Mouse (Mus musculus) c-Kit-positive CD71-negative TER-119-negative erythroid progenitor cells, embryonic 14.5 days (primary cell): ENCODE results near the gene Ube2d3.
"Not testable (repeated sequence)": the region's sequence is repeated elsewhere in the genome, so short reads cannot be mapped to it uniquely, and the experiment has no call there.

Experiments used
- DNase-seq: peaks from one replicate; pipeline ENCODE4 v3.0.0-alpha.2; 2013; ENCODE audit warnings: low read depth

Ube2d3 gene

GRCm38 (mm10) chr3:135491102-135491501, 53.2 kb downstream of the Ube2d3 start:
- no peak for DNase-seq

- not testable (repeated sequence) for DNase-seq
Measured at GRCm38 (mm10) chr3:135493320-135493719, 55.4 kb downstream of the Ube2d3 start.

GRCm38 (mm10) chr3:135497956-135498355, 60.0 kb downstream of the Ube2d3 start:
- DNase-seq, result not testable (repeated sequence)

- DNase-seq, result no peak
Measured at GRCm38 (mm10) chr3:135498891-135499290, 60.9 kb downstream of the Ube2d3 start.

GRCm38 (mm10) chr3:135503160-135503559, 65.2 kb downstream of the Ube2d3 start:
- no peak for DNase-seq

GRCm38 (mm10) chr3:135505369-135505909, 67.5 kb downstream of the Ube2d3 start:
- DNase-seq, result peak; percentile 58

GRCm38 (mm10) chr3:135505916-135506482, 68.0 kb downstream of the Ube2d3 start:
- DNase-seq, result no peak

- no peak for DNase-seq
Measured at GRCm38 (mm10) chr3:135507506-135507905, 69.6 kb downstream of the Ube2d3 start.

- no peak for DNase-seq
Measured at GRCm38 (mm10) chr3:135508191-135508590, 70.2 kb downstream of the Ube2d3 start.

GRCm38 (mm10) chr3:135510372-135510771, 72.4 kb downstream of the Ube2d3 start:
- no peak for DNase-seq

GRCm38 (mm10) chr3:135511683-135512082, 73.7 kb downstream of the Ube2d3 start:
- no peak for DNase-seq

GRCm38 (mm10) chr3:135513270-135513669, 75.3 kb downstream of the Ube2d3 start:
- no peak for DNase-seq

GRCm38 (mm10) chr3:135513800-135514425, 76.0 kb downstream of the Ube2d3 start:
- DNase-seq, result no peak

GRCm38 (mm10) chr3:135515246-135515645, 77.3 kb downstream of the Ube2d3 start:
- no peak for DNase-seq

GRCm38 (mm10) chr3:135516891-135517290, 78.9 kb downstream of the Ube2d3 start:
- DNase-seq, result peak; percentile 41
